Mouse (Mus musculus): ENCODE data around the gene Anxa3. TPM values are rescaled to one million over a fixed set of nuclear protein-coding genes. Genes with fewer than 3 reads are reported as not detected.

The Anxa3 gene
- polyA plus RNA-seq (2011; ENCODE audit: insufficient read length, low read depth, missing spikeins) = 198 and 325 TPM in 2 replicates

DNA sequence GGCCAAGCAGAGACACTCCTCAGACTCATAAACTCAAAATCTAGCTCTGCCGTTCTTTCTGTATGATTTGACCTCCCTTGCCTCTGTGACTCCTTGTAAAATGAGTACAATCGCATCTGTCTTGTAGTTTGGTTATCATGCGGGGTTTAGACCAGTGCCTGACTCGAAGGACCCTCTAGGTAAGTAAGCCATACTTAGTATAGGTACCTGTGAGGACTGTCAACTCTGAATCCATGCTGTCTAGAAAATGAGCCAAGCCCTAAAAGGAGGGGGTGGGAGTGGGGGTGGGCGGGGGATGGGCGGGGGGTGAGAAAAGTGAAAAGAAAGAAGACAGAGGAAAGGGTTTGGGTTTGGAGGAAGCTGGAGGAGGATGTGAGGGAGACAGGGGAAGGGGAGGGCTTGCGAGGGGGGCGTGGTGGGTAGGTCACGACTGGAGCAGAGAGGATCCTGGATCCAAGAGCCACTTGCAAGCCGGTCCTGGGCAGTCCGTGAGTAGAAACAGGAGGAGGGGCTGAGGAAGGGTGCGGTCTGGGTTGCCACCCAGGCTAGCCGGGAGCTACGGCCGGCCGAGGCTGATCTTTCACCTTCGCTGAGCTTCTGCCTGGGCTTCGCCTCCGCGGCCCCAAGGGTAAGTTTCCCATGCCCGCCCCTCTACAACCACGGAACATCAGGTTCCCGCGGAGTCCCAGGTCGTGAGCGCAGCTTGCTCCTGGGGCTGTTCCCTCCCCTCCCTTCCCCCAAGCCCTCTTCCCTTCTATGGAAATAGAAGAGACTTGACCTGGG lies at the start of gene Anxa3:
Anxa3 (plus strand) TSS at position 404 of the 783 bp plus-strand sequence.
- Histone ChIP-seq H3K4me3 (ENCODE audit: insufficient read depth, low read length) (peak within 1 kb of the TSS; percentile 98), H3K27ac (ENCODE audit: insufficient read depth, low read length) (peak within 1 kb of the TSS; percentile 75), H3K4me1 (ENCODE audit: control insufficient read depth, insufficient read depth, low read length) (peaks cover 5% of the 10 kb centered on the region; the same call in 1 of the 2 replicates)
- peak; percentile 75 for TF ChIP-seq POLR2A (IDR thresholded peaks at IDR 0.05; ENCODE audit: low read depth, low read length)
- no peak for TF ChIP-seq CTCF (IDR thresholded peaks at IDR 0.05; ENCODE audit: borderline replicate concordance, insufficient read depth, low read length)

- TF ChIP-seq POLR2A (IDR thresholded peaks at IDR 0.05; ENCODE audit: low read depth, low read length) (no peak), CTCF (IDR thresholded peaks at IDR 0.05; ENCODE audit: borderline replicate concordance, insufficient read depth, low read length) (no peak)
- no peak overlapping the region for H3K27ac ChIP-seq (ENCODE audit: insufficient read depth, low read length)
Observed at GRCm38 (mm10) chr5:96747195-96747984, 45.7 kb upstream of the Anxa3 start.

DNA sequence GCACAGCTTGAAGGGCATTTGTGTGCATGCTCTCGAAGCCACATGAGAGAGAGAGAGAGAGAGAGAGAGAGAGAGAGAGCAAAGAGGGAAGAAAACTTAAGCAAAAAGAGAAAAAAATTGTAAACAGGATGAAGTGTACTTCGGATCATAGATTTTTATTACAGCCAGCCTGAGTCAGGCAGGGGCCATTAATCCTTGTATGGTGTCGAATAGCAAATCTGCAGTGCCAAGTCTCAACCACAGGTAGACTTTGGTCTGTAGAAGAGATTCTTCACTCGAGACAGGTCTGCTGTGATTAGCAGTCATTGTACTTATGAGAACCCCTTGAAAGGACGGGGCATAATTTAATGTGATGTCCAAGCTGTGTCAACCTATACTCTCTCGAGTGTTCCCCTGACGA lies 35.5 kb upstream of the Anxa3 start:
- H3K4me3 ChIP-seq (ENCODE audit: insufficient read depth, low read length) = no peak overlapping the region
- TF ChIP-seq CTCF (IDR thresholded peaks at IDR 0.05; ENCODE audit: borderline replicate concordance, insufficient read depth, low read length) = no peak
- no peak for TF ChIP-seq POLR2A (IDR thresholded peaks at IDR 0.05; ENCODE audit: low read depth, low read length)
- H3K4me1 ChIP-seq (ENCODE audit: control insufficient read depth, insufficient read depth, low read length) = no peaks in the 10 kb centered on the region
- no peak overlapping the region for H3K27ac ChIP-seq (ENCODE audit: insufficient read depth, low read length)

More at GRCm38 (mm10) chr5:96747195-96747984, 45.7 kb upstream of the Anxa3 start:
- Histone ChIP-seq H3K4me1 (ENCODE audit: control insufficient read depth, insufficient read depth, low read length) (no peaks in the 10 kb centered on the region), H3K4me3 (ENCODE audit: insufficient read depth, low read length) (no peak overlapping the region)

DNA sequence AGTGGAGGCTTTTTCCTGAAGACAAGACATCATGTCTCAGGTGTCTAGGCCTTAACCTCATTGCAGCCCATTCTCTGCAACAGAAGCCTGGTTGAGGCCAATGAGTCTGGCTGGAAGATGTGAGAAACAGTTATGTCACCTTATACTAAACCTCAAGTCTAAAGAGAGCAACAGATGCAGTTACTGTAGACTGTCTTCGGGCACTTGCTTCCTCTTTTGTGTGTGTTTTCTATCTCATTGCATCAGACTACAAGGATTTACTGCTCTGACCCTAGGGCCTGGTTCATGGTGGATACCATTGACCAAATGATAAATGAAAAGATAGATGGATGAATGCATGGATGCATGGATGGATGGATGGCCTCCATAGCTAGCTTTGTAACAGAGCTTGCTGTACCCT lies 31.1 kb upstream of the Anxa3 start:
- Histone ChIP-seq H3K27ac (ENCODE audit: insufficient read depth, low read length) (no peak overlapping the region), H3K4me3 (ENCODE audit: insufficient read depth, low read length) (no peak overlapping the region)
- TF ChIP-seq POLR2A (IDR thresholded peaks at IDR 0.05; ENCODE audit: low read depth, low read length) (no peak), CTCF (IDR thresholded peaks at IDR 0.05; ENCODE audit: borderline replicate concordance, insufficient read depth, low read length) (no peak)

GRCm38 (mm10) chr5:96768846-96769471 lies 24.2 kb upstream of the Anxa3 start:
- TF ChIP-seq POLR2A (IDR thresholded peaks at IDR 0.05; ENCODE audit: low read depth, low read length) (no peak), CTCF (IDR thresholded peaks at IDR 0.05; ENCODE audit: borderline replicate concordance, insufficient read depth, low read length) (peak; percentile 53; the same call in 1 of the 2 replicates)
- Histone ChIP-seq H3K27ac (ENCODE audit: insufficient read depth, low read length) (no peak overlapping the region), H3K4me3 (ENCODE audit: insufficient read depth, low read length) (no peak overlapping the region), H3K4me1 (ENCODE audit: control insufficient read depth, insufficient read depth, low read length) (no peaks in the 10 kb centered on the region)

More for the DNA sequence above, 31.1 kb upstream of the Anxa3 start:
- no peaks in the 10 kb centered on the region for H3K4me1 ChIP-seq (ENCODE audit: control insufficient read depth, insufficient read depth, low read length)

DNA sequence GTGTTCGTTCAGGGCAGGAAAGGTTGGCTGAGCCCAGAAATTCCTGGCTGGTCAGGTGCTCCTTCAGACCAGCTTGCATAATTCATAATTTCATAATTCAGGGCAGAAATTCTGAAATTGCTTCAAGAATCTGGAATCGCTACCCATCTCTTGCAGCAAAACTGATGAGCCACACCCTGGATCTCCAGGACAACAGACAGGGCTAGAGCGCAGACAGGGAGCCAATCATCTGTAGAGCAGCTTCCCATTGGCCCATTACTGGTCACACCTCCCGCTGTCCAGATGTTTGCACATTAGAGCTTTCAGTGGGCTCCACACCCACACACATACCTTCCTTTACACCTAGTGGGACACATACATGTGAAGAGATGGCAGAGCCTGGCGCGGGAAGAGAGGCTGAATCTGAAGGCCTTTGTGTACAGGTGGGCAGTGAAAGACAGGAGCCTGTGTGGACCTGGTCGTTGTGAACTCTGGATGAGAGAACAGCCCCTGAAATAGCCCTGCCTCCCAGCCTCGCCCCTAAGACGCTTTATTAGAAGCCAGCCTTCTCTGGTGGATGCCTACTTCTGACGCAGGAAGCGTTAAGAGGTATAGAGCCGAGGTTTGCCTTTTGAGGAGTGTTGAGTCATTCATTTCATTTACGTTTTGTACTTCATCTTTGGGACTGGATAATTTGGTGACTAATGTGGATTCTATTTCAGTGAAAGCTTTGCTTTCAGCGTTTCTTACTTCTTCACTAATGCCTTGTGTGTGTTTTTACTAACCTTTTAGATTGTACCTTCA lies 9.4 kb upstream of the Anxa3 start:
- H3K4me3 ChIP-seq (ENCODE audit: insufficient read depth, low read length) = no peak overlapping the region
- H3K27ac ChIP-seq (ENCODE audit: insufficient read depth, low read length) = no peak overlapping the region; the same call in 1 of the 2 replicates
- peaks cover 3% of the 10 kb centered on the region; the same call in 1 of the 2 replicates for H3K4me1 ChIP-seq (ENCODE audit: control insufficient read depth, insufficient read depth, low read length)
- no peak for TF ChIP-seq CTCF (IDR thresholded peaks at IDR 0.05; ENCODE audit: borderline replicate concordance, insufficient read depth, low read length)
- no peak for TF ChIP-seq POLR2A (IDR thresholded peaks at IDR 0.05; ENCODE audit: low read depth, low read length)

- peaks cover 3% of the 10 kb centered on the region; the same call in 1 of the 2 replicates for H3K4me1 ChIP-seq (ENCODE audit: control insufficient read depth, insufficient read depth, low read length)
- TF ChIP-seq CTCF (IDR thresholded peaks at IDR 0.05; ENCODE audit: borderline replicate concordance, insufficient read depth, low read length) (no peak), POLR2A (IDR thresholded peaks at IDR 0.05; ENCODE audit: low read depth, low read length) (no peak)
- H3K27ac ChIP-seq (ENCODE audit: insufficient read depth, low read length) = no peak overlapping the region
- H3K4me3 ChIP-seq (ENCODE audit: insufficient read depth, low read length) = no peak overlapping the region
Observed at GRCm38 (mm10) chr5:96785096-96785495, 8.0 kb upstream of the Anxa3 start.

- H3K4me3 ChIP-seq (ENCODE audit: insufficient read depth, low read length) = no peak overlapping the region
- H3K27ac ChIP-seq (ENCODE audit: insufficient read depth, low read length) = peak overlapping the region; percentile 29
- H3K4me1 ChIP-seq (ENCODE audit: control insufficient read depth, insufficient read depth, low read length) = peaks cover 5% of the 10 kb centered on the region; the same call in 1 of the 2 replicates
- TF ChIP-seq POLR2A (IDR thresholded peaks at IDR 0.05; ENCODE audit: low read depth, low read length) = no peak
- no peak for TF ChIP-seq CTCF (IDR thresholded peaks at IDR 0.05; ENCODE audit: borderline replicate concordance, insufficient read depth, low read length)
Observed at GRCm38 (mm10) chr5:96792422-96792821, 717 bp upstream of the Anxa3 start.
